Mouse (Mus musculus) myocyte (in vitro differentiated cells): ENCODE data around the gene Ogn. TPM values are rescaled to one million over a fixed set of nuclear protein-coding genes. Genes with fewer than 3 reads are reported as not detected.

Experiments
- H3K27me3 ChIP-seq: one replicate; pipeline ENCODE4 v1.6.1; 2011; ENCODE audit not compliant: control insufficient read depth, insufficient read depth, insufficient read length
- H3K36me3 ChIP-seq: one replicate; pipeline ENCODE4 v1.6.1; 2011; ENCODE audit not compliant: control insufficient read depth, insufficient read depth
- H3K4me2 ChIP-seq: one replicate; pipeline ENCODE4 v1.6.1; 2011; ENCODE audit warnings: low read depth, control low read depth
- H3K4me3 ChIP-seq: one replicate; pipeline ENCODE4 v1.5.1; 2011; ENCODE audit warnings: mild to moderate bottlenecking, control low read depth, moderate library complexity
- H3K79me2 ChIP-seq: one replicate; pipeline ENCODE4 v1.6.1; 2011; ENCODE audit not compliant: control insufficient read depth, insufficient read depth
- H3ac ChIP-seq: one replicate; pipeline ENCODE4 v1.6.1; 2011; ENCODE audit not compliant: control insufficient read depth, insufficient read length
- CEBPB ChIP-seq: IDR thresholded peaks from 2 replicates; pipeline ENCODE4 v1.6.1; 2011; ENCODE audit warnings: mild to moderate bottlenecking, moderate library complexity; ENCODE audit not compliant: poor library complexity, insufficient read depth, severe bottlenecking
- E2F4 ChIP-seq: IDR thresholded peaks from one replicate; pipeline ENCODE4 v1.6.1; 2011; ENCODE audit warnings: mild to moderate bottlenecking, control low read depth, moderate library complexity; ENCODE audit not compliant: insufficient read depth
- MAX ChIP-seq: IDR thresholded peaks from one replicate; pipeline ENCODE4 v1.6.1; 2011; ENCODE audit warnings: low read depth, mild to moderate bottlenecking, control low read depth
- MYOD1 ChIP-seq, 3 experiments: IDR thresholded peaks; one replicate each; pipeline ENCODE4 v1.6.1; 2011; ENCODE audit warnings: control low read depth in 2 of 3, low read depth in 2 of 3, mild to moderate bottlenecking in 2 of 3, moderate library complexity in 1 of 3; ENCODE audit not compliant: insufficient read length in 2 of 3, control insufficient read depth in 1 of 3
- MYOG ChIP-seq, 3 experiments: IDR thresholded peaks; one replicate each; pipeline ENCODE4 v1.6.1; 2011; ENCODE audit warnings: control low read depth in 2 of 3, low read depth in 2 of 3, mild to moderate bottlenecking in 2 of 3; ENCODE audit not compliant: insufficient read length in 2 of 3, control insufficient read depth in 1 of 3, insufficient read depth in 1 of 3
- POLR2A ChIP-seq: IDR thresholded peaks from one replicate; pipeline ENCODE4 v1.6.1; 2011; ENCODE audit warnings: low read depth, mild to moderate bottlenecking, control low read depth, moderate library complexity; ENCODE audit not compliant: insufficient read length
- POLR2AphosphoS2 ChIP-seq: IDR thresholded peaks from one replicate; pipeline ENCODE4 v1.6.1; 2011; ENCODE audit warnings: low read depth, control low read depth; ENCODE audit not compliant: insufficient read length
- REST ChIP-seq: IDR thresholded peaks from one replicate; pipeline ENCODE4 v1.6.1; 2011; ENCODE audit warnings: mild to moderate bottlenecking, control low read depth, moderate library complexity; ENCODE audit not compliant: insufficient read depth, insufficient read length
- SRF ChIP-seq: IDR thresholded peaks from one replicate; pipeline ENCODE4 v1.6.1; 2011; ENCODE audit warnings: low read depth; ENCODE audit not compliant: control insufficient read depth, insufficient read length
- TCF12 ChIP-seq: IDR thresholded peaks from one replicate; pipeline ENCODE4 v1.6.1; 2011; ENCODE audit warnings: mild to moderate bottlenecking, control low read depth; ENCODE audit not compliant: poor library complexity, insufficient read depth, severe bottlenecking
- TCF3 ChIP-seq: IDR thresholded peaks from one replicate; pipeline ENCODE4 v1.6.1; 2011; ENCODE audit warnings: low read depth, control low read depth; ENCODE audit not compliant: insufficient read length
- USF1 ChIP-seq: IDR thresholded peaks from one replicate; pipeline ENCODE4 v1.6.1; 2011; ENCODE audit warnings: low read depth, mild to moderate bottlenecking, control low read depth, moderate library complexity
- polyA plus RNA-seq: library from polyadenylated mRNA; unstranded; fragments of >200 nt; fragmentation: generic; extraction: Trizol; gene quantifications from one replicate; pipeline ENCODE4 v1.2.1, GENCODE M21; 2012; ENCODE audit warnings: missing spikeins

Ogn gene
- polyA plus RNA-seq, 1 experiment: 19.5 TPM

DNA sequence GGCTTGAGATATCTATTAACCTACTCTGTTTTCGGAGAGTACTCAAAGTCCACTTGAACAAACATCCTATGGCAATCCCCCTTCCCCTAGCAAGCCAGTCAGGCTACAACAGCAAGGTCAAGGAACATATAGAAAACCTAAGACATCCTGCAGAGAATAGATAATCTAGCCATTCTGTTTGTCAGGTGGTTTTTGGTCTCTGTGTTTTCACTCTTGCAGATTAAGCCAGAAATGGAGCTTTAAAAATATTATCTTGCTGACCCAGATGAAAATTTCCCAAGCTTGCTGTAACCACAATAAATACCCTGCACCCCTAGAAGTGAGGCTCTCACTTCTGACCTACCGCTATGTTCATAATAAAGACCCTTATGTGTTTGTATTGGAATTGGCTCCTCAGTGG lies 36.4 kb upstream of the Ogn start:
- TF ChIP-seq TCF3 (no peak), E2F4 (no peak), MYOG (IDR thresholded peaks at IDR 0.05; ENCODE audit: control insufficient read depth in 1 of 3, insufficient read depth in 1 of 3, insufficient read length in 2 of 3, low read depth in 2 of 3) (no peak), CEBPB (no peak), TCF12 (no peak), SRF (no peak), POLR2AphosphoS2 (no peak), REST (no peak), MAX (no peak), POLR2A (no peak), USF1 (no peak)

DNA sequence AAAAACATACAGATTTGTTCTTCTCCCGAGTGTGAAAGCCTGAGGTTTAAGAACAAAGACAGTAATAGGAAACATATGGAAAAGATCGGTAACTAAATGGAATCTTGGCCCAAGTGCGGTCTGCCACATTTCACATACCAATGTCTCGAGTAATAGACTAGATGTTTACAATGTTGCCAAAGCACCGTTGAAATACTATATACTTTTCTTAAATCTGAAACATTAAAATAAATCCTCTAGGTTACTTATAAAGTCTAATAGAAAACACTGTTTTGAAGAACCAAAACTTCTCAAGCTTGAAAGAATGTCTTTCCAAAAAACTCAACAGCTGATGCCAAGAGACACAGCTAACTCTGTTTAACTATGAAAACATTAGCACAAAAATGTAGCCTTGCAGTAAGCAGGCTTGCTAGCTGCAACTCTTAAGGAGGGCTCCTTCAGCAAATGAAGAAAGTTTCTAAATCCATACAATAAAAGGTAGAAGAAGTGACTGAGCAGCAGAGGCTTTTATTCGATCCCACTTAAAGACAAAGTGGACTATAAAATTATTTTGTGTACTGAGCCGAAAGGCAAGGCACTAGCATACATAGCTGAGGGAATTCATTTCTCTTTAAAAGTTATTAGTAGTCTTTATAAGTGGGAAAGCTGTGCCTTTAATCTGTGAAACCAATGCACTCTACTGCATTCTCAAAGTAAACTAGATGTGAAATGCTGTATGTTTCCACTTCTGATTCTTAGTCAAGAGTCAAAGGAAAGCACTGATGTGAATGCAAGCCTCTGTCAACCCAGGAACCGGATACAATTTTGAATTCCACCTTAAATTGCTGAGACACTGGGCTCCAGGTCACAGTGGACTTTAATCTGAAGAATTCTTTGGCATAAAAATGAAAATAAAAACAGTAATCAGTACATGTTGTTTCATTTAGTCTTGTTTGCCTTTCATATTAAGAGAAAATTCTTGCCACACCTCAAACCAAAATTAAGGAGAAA lies 26.0 kb upstream of the Ogn start, which contains the start of gene Omd:
Gene Omd, plus strand, starts transcription at position 922 of the 990 bp plus-strand sequence.
- Histone ChIP-seq H3K36me3 (no peaks in the 10 kb centered on the region), H3K4me2 (peak within 1 kb of the TSS; percentile 69), H3K79me2 (no peaks in the 10 kb centered on the region), H3K4me3 (no peak within 1 kb of the TSS), H3ac (no peak within 1 kb of the TSS), H3K27me3 (no peaks in the 10 kb centered on the region)
- TF ChIP-seq REST (no peak), POLR2AphosphoS2 (no peak), CEBPB (no peak), USF1 (no peak), MYOG (IDR thresholded peaks at IDR 0.05; ENCODE audit: control insufficient read depth in 1 of 3, insufficient read depth in 1 of 3, insufficient read length in 2 of 3, low read depth in 2 of 3) (no peak), POLR2A (no peak)

More for the DNA sequence above, 36.4 kb upstream of the Ogn start:
- Histone ChIP-seq H3K36me3 (no peaks in the 10 kb centered on the region), H3ac (no peak overlapping the region), H3K4me3 (no peak overlapping the region), H3K79me2 (no peaks in the 10 kb centered on the region), H3K4me2 (no peak overlapping the region), H3K27me3 (no peaks in the 10 kb centered on the region)

DNA sequence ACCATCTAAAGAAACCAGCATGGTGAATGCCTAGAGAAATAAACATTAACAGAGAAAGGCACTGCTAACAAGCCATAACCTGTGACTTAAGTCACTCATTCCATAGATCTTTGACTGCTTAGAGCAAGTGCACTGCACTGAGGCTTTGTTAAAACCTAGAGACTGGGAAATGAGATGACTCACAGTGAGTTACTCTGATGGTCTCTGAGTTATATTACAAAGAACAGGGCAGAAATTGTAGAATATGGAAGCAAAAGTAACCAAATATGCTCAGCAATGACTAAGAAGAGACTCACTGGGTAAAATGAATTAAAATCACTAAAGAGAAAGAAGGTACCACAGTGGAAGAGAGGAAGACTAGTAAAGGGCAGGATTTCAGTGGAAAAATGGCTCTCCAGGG lies 24.0 kb upstream of the Ogn start:
- peak overlapping the region; percentile 2 for H3K4me3 ChIP-seq
- H3K4me2 ChIP-seq: peak overlapping the region; percentile 69
- H3K79me2 ChIP-seq: no peaks in the 10 kb centered on the region
- H3K27me3 ChIP-seq: no peaks in the 10 kb centered on the region
- no peak overlapping the region for H3ac ChIP-seq
- H3K36me3 ChIP-seq: no peaks in the 10 kb centered on the region
- TF ChIP-seq TCF3 (no peak), REST (no peak), SRF (no peak), USF1 (no peak), MYOD1 (IDR thresholded peaks at IDR 0.05; ENCODE audit: control insufficient read depth in 1 of 3, insufficient read length in 2 of 3, low read depth in 2 of 3) (no peak), MAX (no peak), POLR2A (no peak)

DNA sequence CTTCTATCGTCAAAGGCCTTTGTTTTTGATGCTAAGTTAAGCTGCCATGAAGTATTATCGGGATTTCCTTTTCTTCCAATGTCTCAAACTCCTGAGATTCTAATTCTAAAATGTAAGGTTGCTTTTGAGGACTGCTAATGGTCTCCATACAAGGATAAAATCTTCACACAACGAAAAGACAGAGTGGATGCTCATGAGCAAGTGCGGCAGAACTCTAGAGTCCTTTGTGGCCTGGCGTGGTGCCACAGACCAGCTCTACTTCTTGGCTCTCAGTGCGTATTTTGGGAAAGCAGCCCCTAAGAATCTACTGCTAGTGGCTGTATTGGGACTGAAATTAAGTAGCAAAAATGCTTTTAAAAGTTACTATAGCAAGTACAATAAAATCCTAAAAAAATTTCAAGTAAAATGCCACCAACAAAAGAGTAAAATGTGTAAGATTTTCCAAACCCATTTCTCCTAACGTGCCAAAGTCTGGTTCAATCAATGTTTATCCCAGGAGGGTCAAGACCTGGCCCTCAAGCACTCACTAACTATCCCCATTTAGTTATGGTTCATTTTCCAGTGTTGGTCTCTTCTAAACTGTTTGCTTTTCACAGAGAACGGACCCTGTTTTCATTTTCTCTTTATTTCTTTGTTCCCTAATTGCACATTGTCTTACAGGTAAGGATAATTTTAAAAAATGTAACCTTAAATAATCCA lies 23.4 kb upstream of the Ogn start:
- Histone ChIP-seq H3K36me3 (no peaks in the 10 kb centered on the region), H3K4me2 (peak overlapping the region; percentile 69), H3K79me2 (no peaks in the 10 kb centered on the region), H3ac (no peak overlapping the region), H3K27me3 (no peaks in the 10 kb centered on the region), H3K4me3 (peak overlapping the region; percentile 2)
- no peak for TF ChIP-seq CEBPB
- TF ChIP-seq POLR2A: no peak
- no peak for TF ChIP-seq E2F4
- no peak for TF ChIP-seq POLR2AphosphoS2
- no peak for TF ChIP-seq SRF
- TF ChIP-seq TCF3: no peak
- no peak for TF ChIP-seq MYOD1 (IDR thresholded peaks at IDR 0.05; ENCODE audit: control insufficient read depth in 1 of 3, insufficient read length in 2 of 3, low read depth in 2 of 3)
- TF ChIP-seq REST: no peak
- no peak for TF ChIP-seq MAX
- TF ChIP-seq TCF12: no peak
- TF ChIP-seq USF1: no peak
- no peak for TF ChIP-seq MYOG (IDR thresholded peaks at IDR 0.05; ENCODE audit: control insufficient read depth in 1 of 3, insufficient read depth in 1 of 3, insufficient read length in 2 of 3, low read depth in 2 of 3)
